Mouse (Mus musculus) lung, adult 2 months (tissue): ENCODE data around the gene Ctdsp1.

Experiments
- CTCF ChIP-seq: fragments of 200-500 bp; IDR thresholded peaks from 2 replicates; pipeline ENCODE4 v1.5.1; 2011; ENCODE audit warnings: mild to moderate bottlenecking, low read length, control low read depth; ENCODE audit not compliant: insufficient read depth
- POLR2A ChIP-seq: fragments of 200-500 bp; IDR thresholded peaks from 2 replicates; pipeline ENCODE4 v1.6.1; 2011; ENCODE audit warnings: low read depth, mild to moderate bottlenecking, control low read depth, low read length, borderline replicate concordance; ENCODE audit errors: extremely low read depth

- TF ChIP-seq CTCF (no peak), POLR2A (no peak)
These were observed 9.8 kb downstream of the Ctdsp1 start for GRCm38 (mm10) chr1:74401015-74401702.
